Mouse (Mus musculus): Measurements from ENCODE around the gene Eif2b3. TPM values are rescaled to one million over a fixed set of nuclear protein-coding genes. Genes with fewer than 3 reads are reported as not detected.

Gene Eif2b3
- polyA plus RNA-seq, 1 experiment = 6.1 TPM

DNA sequence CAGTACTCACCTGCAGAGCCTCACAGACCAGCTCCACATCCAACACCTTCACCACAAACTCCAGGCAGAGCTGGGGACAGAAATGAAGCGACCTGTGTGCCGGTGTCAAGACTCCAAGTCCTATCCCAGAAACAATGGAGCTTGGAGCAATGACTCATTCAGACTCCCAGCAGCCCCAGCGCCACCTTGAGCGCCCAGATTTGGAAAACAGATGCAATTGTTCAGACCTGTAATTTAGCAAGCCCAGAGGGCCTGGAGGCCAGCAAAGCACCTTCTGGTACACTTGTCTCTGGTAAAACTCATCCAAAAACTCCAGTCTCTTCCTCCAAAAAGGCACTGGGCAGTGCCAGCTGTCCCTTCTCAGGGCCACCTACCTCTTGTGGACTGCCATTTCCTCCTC lies 103.0 kb downstream of the Eif2b3 start:
- DNase-seq = no peak
- peaks cover 34% of the 10 kb centered on the region for H3K4me1 ChIP-seq (replicated peaks; ENCODE audit: control insufficient read depth, insufficient read depth, low read length)

DNA sequence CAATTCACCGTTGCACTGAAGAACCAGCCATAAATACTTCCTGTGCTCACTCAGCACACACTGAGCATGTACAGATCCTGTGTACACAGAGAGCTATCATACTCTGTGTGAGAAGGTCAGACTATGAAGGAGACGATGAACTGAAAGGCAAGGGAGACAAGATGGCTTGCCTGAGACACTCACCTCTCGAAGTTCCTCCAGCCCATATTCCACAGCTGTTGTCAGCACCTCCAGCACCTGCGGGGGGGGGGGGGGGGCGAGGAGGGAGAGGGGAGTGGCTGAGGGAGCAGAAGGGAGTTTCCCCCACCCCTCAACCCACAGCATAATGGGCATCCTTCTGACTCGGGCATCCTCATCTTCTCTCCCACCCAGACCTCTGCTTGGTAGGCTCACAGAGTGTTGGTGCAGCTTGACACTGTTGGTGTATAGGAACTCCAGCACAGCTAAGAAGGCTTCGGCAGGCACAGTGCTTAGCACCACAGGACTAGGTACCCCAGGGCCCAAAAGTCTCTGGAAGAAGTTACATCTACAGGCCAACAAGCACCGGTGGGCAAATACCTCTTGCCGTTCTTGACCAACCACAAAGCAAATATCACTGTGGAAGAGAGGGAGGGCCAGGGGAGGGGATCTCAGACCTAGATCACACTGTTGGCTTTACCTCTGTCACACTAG lies 104.5 kb downstream of the Eif2b3 start:
- no peaks in the 10 kb centered on the region for H3K27me3 ChIP-seq (ENCODE audit: control insufficient read depth, insufficient read depth, low read length)
- TF ChIP-seq CTCF (IDR thresholded peaks at IDR 0.05; ENCODE audit: borderline replicate concordance, control insufficient read depth, extremely low read depth, insufficient read depth, low read length, poor library complexity) (no peak), POLR2A (IDR thresholded peaks at IDR 0.05; ENCODE audit: control insufficient read depth, extremely low read depth, insufficient read depth, low read length, poor library complexity) (no peak)
- H3K4me3 ChIP-seq (ENCODE audit: control insufficient read depth, insufficient read depth, low read length) = no peak overlapping the region
- 65% methylated on average over 8 of the region's 9 CpGs for WGBS
- peak overlapping the region; percentile 86 for H3K27ac ChIP-seq (ENCODE audit: control insufficient read depth, insufficient read depth, low read length)
- peaks cover 34% of the 10 kb centered on the region for H3K4me1 ChIP-seq (replicated peaks; ENCODE audit: control insufficient read depth, insufficient read depth, low read length)
- no peaks in the 10 kb centered on the region for H3K36me3 ChIP-seq (ENCODE audit: control insufficient read depth, insufficient read depth, low read length)
- DNase-seq = no peak

More for the DNA sequence above, 103.0 kb downstream of the Eif2b3 start:
- TF ChIP-seq CTCF (IDR thresholded peaks at IDR 0.05; ENCODE audit: borderline replicate concordance, control insufficient read depth, extremely low read depth, insufficient read depth, low read length, poor library complexity) (no peak), POLR2A (IDR thresholded peaks at IDR 0.05; ENCODE audit: control insufficient read depth, extremely low read depth, insufficient read depth, low read length, poor library complexity) (no peak)
- Histone ChIP-seq H3K4me3 (ENCODE audit: control insufficient read depth, insufficient read depth, low read length) (no peak overlapping the region), H3K27me3 (ENCODE audit: control insufficient read depth, insufficient read depth, low read length) (no peaks in the 10 kb centered on the region), H3K27ac (ENCODE audit: control insufficient read depth, insufficient read depth, low read length) (no peak overlapping the region), H3K36me3 (ENCODE audit: control insufficient read depth, insufficient read depth, low read length) (no peaks in the 10 kb centered on the region)
- WGBS = 97% methylated on average over 4 of the region's 4 CpGs

DNA sequence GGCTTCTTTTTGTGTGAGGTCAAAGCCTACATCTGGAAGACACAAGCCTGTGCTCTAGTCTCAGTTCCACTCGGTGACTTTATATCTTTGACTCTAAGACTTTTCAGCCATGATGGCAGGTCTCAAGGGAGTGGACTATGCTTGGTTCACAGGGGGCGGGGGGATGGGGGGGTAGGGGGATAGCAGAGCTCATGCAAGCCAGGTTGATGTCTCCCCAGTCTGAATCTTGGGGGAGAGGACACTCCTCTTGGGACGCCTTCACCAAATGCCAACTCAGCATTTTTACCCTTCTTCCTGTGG lies 105.0 kb downstream of the Eif2b3 start:
- Histone ChIP-seq H3K36me3 (ENCODE audit: control insufficient read depth, insufficient read depth, low read length) (no peaks in the 10 kb centered on the region), H3K27ac (ENCODE audit: control insufficient read depth, insufficient read depth, low read length) (peak overlapping the region; percentile 86), H3K4me1 (replicated peaks; ENCODE audit: control insufficient read depth, insufficient read depth, low read length) (peaks cover 34% of the 10 kb centered on the region), H3K4me3 (ENCODE audit: control insufficient read depth, insufficient read depth, low read length) (no peak overlapping the region), H3K27me3 (ENCODE audit: control insufficient read depth, insufficient read depth, low read length) (no peaks in the 10 kb centered on the region)
- no peak for DNase-seq
- TF ChIP-seq CTCF (IDR thresholded peaks at IDR 0.05; ENCODE audit: borderline replicate concordance, control insufficient read depth, extremely low read depth, insufficient read depth, low read length, poor library complexity) = no peak
- no peak for TF ChIP-seq POLR2A (IDR thresholded peaks at IDR 0.05; ENCODE audit: control insufficient read depth, extremely low read depth, insufficient read depth, low read length, poor library complexity)
- 41% methylated on average over 3 of the region's 3 CpGs for WGBS

DNA sequence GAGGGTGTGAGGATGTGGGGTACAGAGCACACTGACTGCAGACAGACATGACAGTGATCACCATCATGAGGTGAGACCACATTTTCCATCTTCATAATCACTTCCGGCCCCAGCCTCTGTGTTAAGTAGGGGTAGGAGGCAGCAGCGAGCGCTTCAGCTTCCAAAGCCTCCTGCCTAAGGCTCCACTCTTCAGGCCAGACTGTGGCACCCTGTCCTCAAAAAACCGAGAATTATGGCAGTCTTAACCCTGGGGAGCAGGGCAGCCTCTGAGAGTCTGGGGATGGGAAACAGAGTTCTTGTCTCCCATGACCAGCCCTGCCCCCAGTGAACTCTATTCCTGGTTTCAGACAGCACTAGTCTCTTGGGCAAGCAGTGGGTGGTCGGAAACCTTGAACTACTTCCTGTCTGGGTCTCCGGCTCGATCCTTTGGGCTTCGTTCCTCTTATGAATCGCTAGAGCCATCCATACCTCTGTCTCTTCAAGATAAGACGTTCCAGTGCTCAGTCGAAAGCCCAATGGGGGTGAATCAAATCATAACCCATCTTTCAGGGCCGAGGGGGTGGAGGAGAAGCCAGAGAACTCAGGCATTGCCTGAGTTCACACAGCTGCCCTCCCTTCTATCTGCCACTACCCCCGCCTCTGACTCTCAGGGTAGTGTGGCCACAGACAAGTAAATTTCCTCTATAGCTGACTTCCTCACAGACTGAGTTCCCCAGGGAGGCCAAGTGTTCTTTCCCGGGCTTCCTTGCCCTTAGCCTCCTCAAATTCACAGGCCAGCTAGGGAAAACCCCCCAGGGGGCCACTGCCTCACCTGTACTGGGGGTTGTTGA lies 105.5 kb downstream of the Eif2b3 start:
- peak overlapping the region; percentile 86 for H3K27ac ChIP-seq (ENCODE audit: control insufficient read depth, insufficient read depth, low read length)
- no peak overlapping the region for H3K4me3 ChIP-seq (ENCODE audit: control insufficient read depth, insufficient read depth, low read length)
- H3K27me3 ChIP-seq (ENCODE audit: control insufficient read depth, insufficient read depth, low read length) = no peaks in the 10 kb centered on the region
- TF ChIP-seq POLR2A (IDR thresholded peaks at IDR 0.05; ENCODE audit: control insufficient read depth, extremely low read depth, insufficient read depth, low read length, poor library complexity) = no peak
- H3K4me1 ChIP-seq (replicated peaks; ENCODE audit: control insufficient read depth, insufficient read depth, low read length) = peaks cover 34% of the 10 kb centered on the region
- 7% methylated on average over 14 of the region's 14 CpGs for WGBS
- no peaks in the 10 kb centered on the region for H3K36me3 ChIP-seq (ENCODE audit: control insufficient read depth, insufficient read depth, low read length)
- peak; percentile 74 for DNase-seq

DNA sequence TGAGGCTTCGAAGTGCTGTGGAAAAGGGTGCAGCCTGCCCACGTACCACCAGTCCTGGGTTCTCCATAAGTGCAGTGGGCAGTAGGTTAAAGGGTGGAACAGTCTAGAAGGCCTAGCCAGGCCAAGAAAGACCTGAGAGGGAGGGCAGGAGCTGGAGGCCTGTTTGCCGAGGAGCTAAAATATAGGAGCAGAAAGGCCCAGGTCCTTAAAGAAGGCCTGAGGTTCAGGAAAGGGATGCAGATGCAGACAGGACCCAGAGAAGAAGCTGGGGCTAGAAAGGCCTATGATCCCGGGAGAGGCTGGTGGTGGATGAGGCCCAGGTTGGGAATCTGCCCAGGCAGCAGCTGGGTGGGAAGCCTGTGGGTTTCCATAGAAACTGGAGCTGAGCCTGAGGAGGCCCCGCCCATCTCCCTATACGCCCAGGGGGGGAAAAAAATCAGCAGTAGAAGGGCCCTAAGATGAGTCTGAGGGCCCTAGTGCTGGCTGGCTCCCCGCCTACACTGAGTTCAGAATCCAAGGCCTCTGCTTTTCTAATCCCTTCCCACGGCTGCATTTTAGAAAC lies 106.2 kb downstream of the Eif2b3 start, which contains the start of gene Btbd19:
Gene Btbd19, minus strand, starts transcription at position 378 of the 562 bp plus-strand sequence.
- Histone ChIP-seq H3K27ac (ENCODE audit: control insufficient read depth, insufficient read depth, low read length) (peak within 1 kb of the TSS; percentile 86), H3K27me3 (ENCODE audit: control insufficient read depth, insufficient read depth, low read length) (no peaks in the 10 kb centered on the region), H3K36me3 (ENCODE audit: control insufficient read depth, insufficient read depth, low read length) (no peaks in the 10 kb centered on the region), H3K4me3 (ENCODE audit: control insufficient read depth, insufficient read depth, low read length) (no peak within 1 kb of the TSS), H3K4me1 (replicated peaks; ENCODE audit: control insufficient read depth, insufficient read depth, low read length) (peaks cover 30% of the 10 kb centered on the region)
- no peak for TF ChIP-seq CTCF (IDR thresholded peaks at IDR 0.05; ENCODE audit: borderline replicate concordance, control insufficient read depth, extremely low read depth, insufficient read depth, low read length, poor library complexity)
- TF ChIP-seq POLR2A (IDR thresholded peaks at IDR 0.05; ENCODE audit: control insufficient read depth, extremely low read depth, insufficient read depth, low read length, poor library complexity) = no peak
- WGBS = 67% methylated on average over 8 of the region's 8 CpGs
- no peak for DNase-seq

DNA sequence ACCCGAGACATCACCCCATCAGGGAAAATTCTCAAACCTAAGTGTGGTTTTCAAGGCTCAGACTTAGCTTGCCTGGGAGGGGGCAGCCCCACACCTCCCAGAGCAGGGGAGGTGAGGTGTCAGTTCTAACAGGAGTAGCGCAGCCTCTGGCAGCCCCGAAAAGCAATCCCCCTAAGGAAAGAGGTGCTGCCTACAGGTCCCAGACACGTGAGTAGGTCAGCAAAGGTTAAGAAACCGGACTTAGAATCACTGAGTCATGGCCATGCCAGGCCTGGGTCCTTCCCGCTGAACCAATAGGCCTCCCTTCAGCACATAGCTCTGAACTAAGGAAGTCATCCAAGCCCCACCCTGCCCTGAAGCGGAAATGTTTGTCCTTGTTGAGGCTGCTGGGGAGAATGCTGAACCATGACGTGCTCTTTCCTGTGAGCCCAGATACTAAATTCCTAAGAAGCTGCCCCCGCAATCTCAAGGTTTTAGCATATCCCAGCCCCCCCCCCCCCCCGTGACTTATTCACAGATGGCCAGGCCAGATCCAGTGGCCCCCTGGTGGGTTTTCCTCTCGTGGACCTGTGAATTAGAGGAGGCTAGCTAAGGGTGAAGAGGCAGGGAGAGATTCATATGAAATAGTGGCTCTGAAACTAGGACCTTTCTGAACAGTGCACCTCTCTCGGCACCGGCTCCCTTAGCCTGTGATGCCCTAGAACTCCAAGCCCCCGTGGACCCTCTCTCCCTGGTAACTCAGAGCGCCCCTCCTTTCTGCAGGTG lies 106.9 kb downstream of the Eif2b3 start:
- TF ChIP-seq POLR2A (IDR thresholded peaks at IDR 0.05; ENCODE audit: control insufficient read depth, extremely low read depth, insufficient read depth, low read length, poor library complexity) = no peak
- TF ChIP-seq CTCF (IDR thresholded peaks at IDR 0.05; ENCODE audit: borderline replicate concordance, control insufficient read depth, extremely low read depth, insufficient read depth, low read length, poor library complexity) = no peak
- Histone ChIP-seq H3K4me3 (ENCODE audit: control insufficient read depth, insufficient read depth, low read length) (no peak overlapping the region), H3K27me3 (ENCODE audit: control insufficient read depth, insufficient read depth, low read length) (no peaks in the 10 kb centered on the region), H3K4me1 (replicated peaks; ENCODE audit: control insufficient read depth, insufficient read depth, low read length) (peaks cover 30% of the 10 kb centered on the region), H3K36me3 (ENCODE audit: control insufficient read depth, insufficient read depth, low read length) (no peaks in the 10 kb centered on the region), H3K27ac (ENCODE audit: control insufficient read depth, insufficient read depth, low read length) (peak overlapping the region; percentile 86)
- WGBS = 54% methylated on average over 15 of the region's 15 CpGs
- DNase-seq = peak; percentile 73
